ENCODE assay signal across 23 mouse cellular contexts in genomic region chr8:25428761-25429160, GRCm38 (mm10).
DNase-seq lines count a peak whose midpoint lies in the region; ATAC-seq and TF ChIP-seq lines count a peak whose summit lies in the region.
"Had no signal": no experiment of that assay in that cellular context is flagged by ENCODE, and none has a peak within 500 bp of the region (broad histone marks: within the 10 kb centered on the region; RNA-seq: fewer than 3 reads in every experiment).

No protein-coding gene starts in this region.

- WGBS in hindbrain, embryonic 10.5 days: 69% methylated on average over 2 of the region's 2 CpGs
- WGBS in hindbrain, postnatal 0 days: 86% methylated on average over 2 of the region's 2 CpGs
- WGBS in embryonic facial prominence, embryonic 10.5 days: 72% methylated on average over 2 of the region's 2 CpGs
- WGBS in midbrain, postnatal 0 days: 82% methylated on average over 2 of the region's 2 CpGs

- no peak for TF ChIP-seq CTCF in hindbrain, postnatal 0 days (IDR thresholded peaks at IDR 0.05; ENCODE audit: low read depth)
- TF ChIP-seq CTCF in midbrain, postnatal 0 days (IDR thresholded peaks at IDR 0.05): no peak

- DNase-seq in hindbrain, embryonic 10.5 days (ENCODE audit: low spot score): no peak
- DNase-seq in hindbrain, postnatal 0 days (ENCODE audit: low spot score): no peak
- DNase-seq in 3134 (ENCODE audit: extremely low read depth, insufficient read length, low spot score) (peak; percentile 59), 3T3-L1 (ENCODE audit: low read depth, low spot score) (peak; percentile 65)
- DNase-seq in embryonic facial prominence, embryonic 10.5 days (ENCODE audit: low spot score): no peak
- DNase-seq in embryo, embryonic 11 days: no peak
- no peak for DNase-seq in layer of hippocampus, postnatal 25 days (ENCODE audit: extremely low spot score in 1 of 2, low spot score in 1 of 2)
- DNase-seq in midbrain, postnatal 0 days (ENCODE audit: low spot score): no peak
- DNase-seq: cerebellum, adult 18-20 months; cerebellum, postnatal 25 days; heart, adult 11 months; liver, embryonic 13.5 days; thymus, adult 2 months had no signal

- H3K9ac ChIP-seq in hindbrain, postnatal 0 days (replicated peaks; ENCODE audit: low read length): no peak overlapping the region
- H3K9ac ChIP-seq in midbrain, postnatal 0 days (replicated peaks; ENCODE audit: low read length, poor library complexity, severe bottlenecking): no peak overlapping the region
- H3K9ac ChIP-seq: forebrain, embryonic 13.5 days; heart, embryonic 13.5 days; hindbrain, embryonic 14.5 days; intestine, embryonic 15.5 days; limb, embryonic 13.5 days; liver, embryonic 13.5 days; lung, embryonic 15.5 days; stomach, embryonic 15.5 days had no signal

- peaks cover 6% of the 10 kb centered on the region for H3K9me3 ChIP-seq in hindbrain, embryonic 10.5 days
- no peaks in the 10 kb centered on the region for H3K9me3 ChIP-seq in hindbrain, postnatal 0 days (ENCODE audit: low read length)
- peaks cover 9% of the 10 kb centered on the region for H3K9me3 ChIP-seq in embryonic facial prominence, embryonic 10.5 days
- no peaks in the 10 kb centered on the region for H3K9me3 ChIP-seq in midbrain, postnatal 0 days (ENCODE audit: low read length)
- H3K9me3 ChIP-seq: forebrain, embryonic 13.5 days; G1E; intestine, embryonic 15.5 days; liver, embryonic 13.5 days; lung, embryonic 15.5 days; stomach, embryonic 15.5 days had no signal

- H3K4me1 ChIP-seq in hindbrain, embryonic 10.5 days (replicated peaks): peaks cover 30% of the 10 kb centered on the region
- no peaks in the 10 kb centered on the region; the same call in 1 of the 2 replicates for H3K4me1 ChIP-seq in hindbrain, postnatal 0 days (ENCODE audit: insufficient read depth, low read length)
- peaks cover 34% of the 10 kb centered on the region for H3K4me1 ChIP-seq in embryonic facial prominence, embryonic 10.5 days
- H3K4me1 ChIP-seq in midbrain, postnatal 0 days (ENCODE audit: insufficient read depth, low read length): 0 out of 2 replicates have a peak, but pooled peaks cover 5% of the 10 kb centered on the region
- H3K4me1 ChIP-seq: lung, embryonic 15.5 days; stomach, embryonic 15.5 days had no signal

- no peak overlapping the region for H3K4me2 ChIP-seq in hindbrain, postnatal 0 days (ENCODE audit: low read depth, low read length)
- H3K4me2 ChIP-seq in midbrain, postnatal 0 days (ENCODE audit: low read depth, low read length, poor library complexity, severe bottlenecking): no peak overlapping the region
- H3K4me2 ChIP-seq: forebrain, embryonic 13.5 days; heart, embryonic 13.5 days; hindbrain, embryonic 14.5 days; intestine, embryonic 15.5 days; limb, embryonic 13.5 days; liver, embryonic 13.5 days; lung, embryonic 15.5 days; midbrain, embryonic 11.5 days; stomach, embryonic 15.5 days had no signal

- no peak for ATAC-seq in hindbrain, postnatal 0 days
- ATAC-seq in midbrain, postnatal 0 days (ENCODE audit: low FRiP score): no peak
- ATAC-seq: forebrain, embryonic 13.5 days; intestine, embryonic 15.5 days had no signal

- no peak overlapping the region for H3K4me3 ChIP-seq in hindbrain, embryonic 10.5 days
- H3K4me3 ChIP-seq in hindbrain, postnatal 0 days (ENCODE audit: low read length): no peak overlapping the region
- H3K4me3 ChIP-seq in embryonic facial prominence, embryonic 10.5 days: no peak overlapping the region
- H3K4me3 ChIP-seq in midbrain, postnatal 0 days (ENCODE audit: low read depth, low read length): no peak overlapping the region
- H3K4me3 ChIP-seq: forebrain, embryonic 13.5 days; heart, embryonic 13.5 days; intestine, embryonic 15.5 days; limb, embryonic 13.5 days; liver, embryonic 13.5 days; lung, embryonic 15.5 days; stomach, embryonic 15.5 days had no signal

- H3K27ac ChIP-seq in hindbrain, embryonic 10.5 days: peak overlapping the region; percentile 57; the same call in 1 of the 2 replicates
- no peak overlapping the region for H3K27ac ChIP-seq in hindbrain, postnatal 0 days
- H3K27ac ChIP-seq in embryonic facial prominence, embryonic 10.5 days (replicated peaks): peak overlapping the region; percentile 15; the same call in 1 of the 2 replicates
- H3K27ac ChIP-seq in midbrain, postnatal 0 days (ENCODE audit: low read depth, low read length): no peak overlapping the region
- H3K27ac ChIP-seq: forebrain, embryonic 13.5 days; heart, embryonic 13.5 days; hindbrain, embryonic 14.5 days; intestine, embryonic 15.5 days; limb, embryonic 13.5 days; liver, embryonic 13.5 days; lung, embryonic 15.5 days; macrophage; stomach, embryonic 15.5 days had no signal

- no peaks in the 10 kb centered on the region for H3K36me3 ChIP-seq in hindbrain, embryonic 10.5 days
- H3K36me3 ChIP-seq in hindbrain, postnatal 0 days (ENCODE audit: insufficient read depth, low read length): no peaks in the 10 kb centered on the region
- no peaks in the 10 kb centered on the region for H3K36me3 ChIP-seq in embryonic facial prominence, embryonic 10.5 days (replicated peaks)
- no peaks in the 10 kb centered on the region for H3K36me3 ChIP-seq in midbrain, postnatal 0 days (ENCODE audit: insufficient read depth, low read length)
- H3K36me3 ChIP-seq: G1E; heart, embryonic 13.5 days; intestine, embryonic 15.5 days; limb, embryonic 13.5 days; liver, embryonic 13.5 days; lung, embryonic 15.5 days; stomach, embryonic 15.5 days had no signal

- H3K27me3 ChIP-seq in hindbrain, embryonic 10.5 days (ENCODE audit: insufficient read depth, poor library complexity, severe bottlenecking): no peaks in the 10 kb centered on the region
- no peaks in the 10 kb centered on the region for H3K27me3 ChIP-seq in hindbrain, postnatal 0 days (ENCODE audit: insufficient read depth, low read length)
- H3K27me3 ChIP-seq in embryonic facial prominence, embryonic 10.5 days (replicated peaks; ENCODE audit: low read depth, poor library complexity, severe bottlenecking): no peaks in the 10 kb centered on the region
- no peaks in the 10 kb centered on the region for H3K27me3 ChIP-seq in midbrain, postnatal 0 days (ENCODE audit: insufficient read depth, low read length)
- H3K27me3 ChIP-seq: forebrain, embryonic 13.5 days; heart, embryonic 13.5 days; intestine, embryonic 15.5 days; limb, embryonic 13.5 days; liver, embryonic 13.5 days; lung, embryonic 15.5 days; stomach, embryonic 15.5 days had no signal

Comparison
In these comparisons a context has a peak if more than half of its experiments do, and no peak if none do; other contexts are left out.
1. H3K27ac ChIP-seq: peak in hindbrain, embryonic 10.5 days (single experiment) and embryonic facial prominence, embryonic 10.5 days (single experiment); none in hindbrain, postnatal 0 days (single experiment) and midbrain, postnatal 0 days (single experiment).
2. DNase-seq: peak in 3134 (single experiment) and 3T3-L1 (single experiment); none in hindbrain, embryonic 10.5 days (single experiment), hindbrain, postnatal 0 days (single experiment), embryonic facial prominence, embryonic 10.5 days (single experiment), embryo, embryonic 11 days (single experiment), layer of hippocampus, postnatal 25 days (0 of 2) and midbrain, postnatal 0 days (single experiment).